Mouse (Mus musculus) heart, embryonic 12.5 days (tissue): ENCODE data around the gene Fcgr1. TPM values are rescaled to one million over a fixed set of nuclear protein-coding genes. Genes with fewer than 3 reads are reported as not detected.
"Not testable (repeated sequence)": the region's sequence is repeated elsewhere in the genome, so short reads cannot be mapped to it uniquely, and the experiment has no call there.

Experiments
- ATAC-seq: fragments of 200-750 bp; cut with Nextera tagmentation; 2 replicates; pipeline ENCODE4 v1.8.0; 2017; ENCODE audit warnings: moderate TSS enrichment, moderate library complexity; ENCODE audit not compliant: insufficient number of reproducible peaks, low FRiP score
- H3K27ac ChIP-seq: fragments of 300-500 bp; sonication (generic); 2 replicates; pipeline ENCODE4 v1.5.1; 2016; ENCODE audit warnings: mild to moderate bottlenecking, moderate library complexity; ENCODE audit not compliant: poor library complexity, severe bottlenecking
- H3K27me3 ChIP-seq: fragments of 300-500 bp; sonication (generic); replicated peaks from 2 replicates; pipeline ENCODE4 v1.6.1; 2016; ENCODE audit warnings: mild to moderate bottlenecking, moderate library complexity
- H3K36me3 ChIP-seq: fragments of 300-500 bp; sonication (generic); 2 replicates; pipeline ENCODE4 v1.6.1; 2016; ENCODE audit warnings: mild to moderate bottlenecking, moderate library complexity
- H3K4me1 ChIP-seq: fragments of 300-500 bp; sonication (generic); replicated peaks from 2 replicates; pipeline ENCODE4 v1.6.1; 2016; ENCODE audit warnings: mild to moderate bottlenecking
- H3K4me2 ChIP-seq: fragments of 300-500 bp; sonication (generic); 2 replicates; pipeline ENCODE4 v1.6.1; 2016; ENCODE audit warnings: mild to moderate bottlenecking, moderate library complexity
- H3K4me3 ChIP-seq: fragments of 300-500 bp; sonication (generic); 2 replicates; pipeline ENCODE4 v1.5.1; 2016; ENCODE audit warnings: mild to moderate bottlenecking
- H3K9ac ChIP-seq: fragments of 300-500 bp; sonication (generic); 2 replicates; pipeline ENCODE4 v1.6.1; 2016; ENCODE audit warnings: mild to moderate bottlenecking, moderate library complexity
- H3K9me3 ChIP-seq: fragments of 300-500 bp; sonication (generic); replicated peaks from 2 replicates; pipeline ENCODE4 v1.6.1; 2016; ENCODE audit warnings: mild to moderate bottlenecking, moderate library complexity
- WGBS: fragments of 180-500 bp; shearing (Covaris S2); methylation state at CpG from one replicate; pipeline ENCODE4 v1.1.7; 2016; 5-methylcytosine and 5-hydroxymethylcytosine counted together
- polyA plus RNA-seq: library from polyadenylated mRNA; unstranded; fragments of >200 nt; fragmentation: Nextera tagmentation; extraction: Ambion mirVana; gene quantifications from 2 replicates; pipeline ENCODE4 v1.2.1, GENCODE M21; 2016

Fcgr1 gene
- polyA plus RNA-seq, 1 experiment from 2014 or later: 0.82 TPM

GRCm38 (mm10) chr3:96273591-96274465 lies 19.9 kb downstream of the Fcgr1 start:
- Histone ChIP-seq H3K4me3 (no peak overlapping the region), H3K27me3 (no peaks in the 10 kb centered on the region), H3K4me1 (peaks cover 8% of the 10 kb centered on the region), H3K9ac (no peak overlapping the region), H3K4me2 (no peak overlapping the region), H3K9me3 (no peaks in the 10 kb centered on the region), H3K36me3 (no peaks in the 10 kb centered on the region), H3K27ac (no peak overlapping the region)
- ATAC-seq: no peak
- whole genome bisulfite sequencing: 79% methylated on average over 17 of the region's 17 CpGs

- no peaks in the 10 kb centered on the region for H3K27me3 ChIP-seq
- H3K4me1 ChIP-seq: peaks cover 5% of the 10 kb centered on the region
- under 1% methylated on average over 45 of the region's 45 CpGs for WGBS
- ATAC-seq: peak; percentile 96
- H3K4me2 ChIP-seq: peak within 1 kb of the TSS; percentile 95
- H3K9me3 ChIP-seq: no peaks in the 10 kb centered on the region
- H3K4me3 ChIP-seq: peak within 1 kb of the TSS; percentile 60
- peak within 1 kb of the TSS; percentile 83 for H3K9ac ChIP-seq
- peak within 1 kb of the TSS; percentile 97 for H3K27ac ChIP-seq
- H3K36me3 ChIP-seq: no peaks in the 10 kb centered on the region
Measured at GRCm38 (mm10) chr3:96269511-96270474, 24.0 kb downstream of the Fcgr1 start, which contains the start of gene Hist2h2bb. Hist2h2bb (plus strand) TSS chr3:96269752.

- Histone ChIP-seq H3K9ac (peak overlapping the region; percentile 71), H3K4me2 (peak overlapping the region; percentile 95), H3K27ac (peak overlapping the region; percentile 97), H3K4me3 (peak overlapping the region; percentile 60), H3K4me1 (peaks cover 11% of the 10 kb centered on the region)
- not testable (repeated sequence) for H3K9me3 ChIP-seq, H3K36me3 ChIP-seq, H3K27me3 ChIP-seq
- under 1% methylated on average over 11 of the region's 44 CpGs for WGBS
- ATAC-seq: peak; percentile 29
Measured at GRCm38 (mm10) chr3:96268776-96269378, 24.9 kb downstream of the Fcgr1 start.

GRCm38 (mm10) chr3:96268051-96268775 lies 25.6 kb downstream of the Fcgr1 start, which contains the start of gene Hist2h3b:
Hist2h3b (plus strand) TSS chr3:96268654.
- no peaks in the 10 kb centered on the region for H3K36me3 ChIP-seq
- peak within 1 kb of the TSS; percentile 97 for H3K27ac ChIP-seq
- peak within 1 kb of the TSS; percentile 60 for H3K4me3 ChIP-seq
- 26% methylated on average over 28 of the region's 30 CpGs for WGBS
- no peaks in the 10 kb centered on the region for H3K9me3 ChIP-seq
- ATAC-seq: peak; percentile 56
- H3K4me2 ChIP-seq: peak within 1 kb of the TSS; percentile 95
- H3K9ac ChIP-seq: peak within 1 kb of the TSS; percentile 71
- peaks cover 12% of the 10 kb centered on the region for H3K4me1 ChIP-seq
- H3K27me3 ChIP-seq: no peaks in the 10 kb centered on the region

- no peak overlapping the region for H3K9ac ChIP-seq
- no peaks in the 10 kb centered on the region for H3K36me3 ChIP-seq
- peaks cover 12% of the 10 kb centered on the region for H3K4me1 ChIP-seq
- no peak overlapping the region for H3K4me3 ChIP-seq
- H3K4me2 ChIP-seq: no peak overlapping the region
- WGBS: 88% methylated on average over 4 of the region's 4 CpGs
- no peak for ATAC-seq
- no peaks in the 10 kb centered on the region for H3K9me3 ChIP-seq
- no peaks in the 10 kb centered on the region for H3K27me3 ChIP-seq
- H3K27ac ChIP-seq: peak overlapping the region; percentile 88
Measured at GRCm38 (mm10) chr3:96267541-96267940, 26.2 kb downstream of the Fcgr1 start.

- no peak overlapping the region for H3K4me2 ChIP-seq
- no peaks in the 10 kb centered on the region for H3K27me3 ChIP-seq
- H3K9me3 ChIP-seq: no peaks in the 10 kb centered on the region
- ATAC-seq: no peak
- 57% methylated on average over 8 of the region's 8 CpGs for WGBS
- H3K4me1 ChIP-seq: peaks cover 17% of the 10 kb centered on the region
- H3K36me3 ChIP-seq: no peaks in the 10 kb centered on the region
- H3K9ac ChIP-seq: no peak overlapping the region
- no peak overlapping the region for H3K4me3 ChIP-seq
- H3K27ac ChIP-seq: no peak overlapping the region
Measured at GRCm38 (mm10) chr3:96266132-96266710, 27.5 kb downstream of the Fcgr1 start.

GRCm38 (mm10) chr3:96264404-96264949 lies 29.3 kb downstream of the Fcgr1 start:
- H3K4me1 ChIP-seq: peaks cover 17% of the 10 kb centered on the region
- no peak for ATAC-seq
- H3K4me3 ChIP-seq: no peak overlapping the region; the same call in 1 of the 2 replicates
- H3K36me3 ChIP-seq: no peaks in the 10 kb centered on the region
- H3K4me2 ChIP-seq: peak overlapping the region; percentile 91
- 81% methylated on average over 7 of the region's 7 CpGs for WGBS
- peak overlapping the region; percentile 99 for H3K27ac ChIP-seq
- 0 out of 2 replicates have a peak overlapping the region, but pooled peaks have one; percentile 78 for H3K9ac ChIP-seq
- H3K27me3 ChIP-seq: no peaks in the 10 kb centered on the region
- H3K9me3 ChIP-seq: no peaks in the 10 kb centered on the region

GRCm38 (mm10) chr3:96263558-96264403 lies 30.0 kb downstream of the Fcgr1 start:
- Histone ChIP-seq H3K4me1 (peaks cover 17% of the 10 kb centered on the region), H3K27me3 (no peaks in the 10 kb centered on the region), H3K4me2 (peak overlapping the region; percentile 91), H3K9ac (peak overlapping the region; percentile 78), H3K36me3 (no peaks in the 10 kb centered on the region), H3K4me3 (peak overlapping the region; percentile 77), H3K27ac (peak overlapping the region; percentile 99), H3K9me3 (no peaks in the 10 kb centered on the region)
- WGBS: 10% methylated on average over 27 of the region's 27 CpGs
- no peak for ATAC-seq

- peaks cover 15% of the 10 kb centered on the region for H3K4me1 ChIP-seq
- H3K4me2 ChIP-seq: peak within 1 kb of the TSS; percentile 91
- H3K4me3 ChIP-seq: peak within 1 kb of the TSS; percentile 77
- H3K36me3 ChIP-seq: no peaks in the 10 kb centered on the region
- under 1% methylated on average over 40 of the region's 40 CpGs for WGBS
- H3K9me3 ChIP-seq: no peaks in the 10 kb centered on the region
- peak; percentile 79 for ATAC-seq
- peak within 1 kb of the TSS; percentile 99 for H3K27ac ChIP-seq
- H3K9ac ChIP-seq: peak within 1 kb of the TSS; percentile 92
- H3K27me3 ChIP-seq: no peaks in the 10 kb centered on the region
Measured at GRCm38 (mm10) chr3:96262979-96263550, 30.7 kb downstream of the Fcgr1 start, which contains the start of gene Hist2h4. Hist2h4 (minus strand) TSS chr3:96263311.
